Mouse (Mus musculus) erythroblast, embryonic 14.5 days (primary cell): ENCODE results near the gene Gimap3. TPM values are rescaled to one million over a fixed set of nuclear protein-coding genes. Genes with fewer than 3 reads are reported as not detected.

ENCODE experiments used
- H3K27me3 ChIP-seq: 2 replicates; pipeline ENCODE4 v1.6.1; 2012; ENCODE audit warnings: inconsistent platforms; ENCODE audit not compliant: control insufficient read depth
- H3K36me3 ChIP-seq: 2 replicates; pipeline ENCODE4 v1.6.1; 2012; ENCODE audit warnings: mild to moderate bottlenecking, inconsistent platforms; ENCODE audit not compliant: control insufficient read depth
- H3K4me1 ChIP-seq: 2 replicates; pipeline ENCODE4 v1.6.1; 2012; ENCODE audit warnings: inconsistent platforms; ENCODE audit not compliant: control insufficient read depth
- H3K4me3 ChIP-seq: replicated peaks from 2 replicates; pipeline ENCODE3; 2012; ENCODE audit warnings: moderate library complexity, mild to moderate bottlenecking, inconsistent platforms
- H3K9me3 ChIP-seq: 2 replicates; pipeline ENCODE4 v1.6.1; 2012; ENCODE audit warnings: low read length, inconsistent platforms, mixed read lengths; ENCODE audit not compliant: control insufficient read depth
- GATA1 ChIP-seq: IDR thresholded peaks from 2 replicates; pipeline ENCODE4 v1.6.1; 2012; ENCODE audit warnings: low read length, inconsistent platforms, mixed read lengths
- TAL1 ChIP-seq: IDR thresholded peaks from 3 replicates; pipeline ENCODE4 v1.6.1; 2012; ENCODE audit warnings: low read length, inconsistent platforms, mixed read lengths
- polyA plus RNA-seq: library from polyadenylated mRNA; stranded (reverse); fragments of >175 nt; gene quantifications from 2 replicates; pipeline ENCODE4 v1.2.3, GENCODE M21; 2012

The Gimap3 gene
- polyA plus RNA-seq, 1 experiment = 0.02 TPM

DNA sequence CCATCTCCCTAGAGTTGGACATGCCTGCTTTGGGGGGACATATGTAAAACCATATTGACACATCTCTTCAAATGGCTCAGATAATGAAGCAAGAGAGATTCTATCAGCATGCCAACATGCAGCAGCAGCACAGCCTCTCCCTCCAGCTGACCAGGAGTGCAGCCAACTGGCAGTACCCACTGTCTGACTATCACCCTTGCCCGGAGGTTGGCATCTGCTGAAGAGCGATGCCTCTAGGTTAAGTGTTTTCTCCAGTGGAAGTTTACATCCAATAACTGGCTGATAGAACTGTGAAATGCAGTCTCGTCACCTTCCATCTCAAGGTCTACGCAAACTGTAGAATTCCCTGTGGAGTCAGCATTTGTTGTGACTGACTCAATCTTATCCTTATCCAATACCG lies 33.0 kb downstream of the Gimap3 start:
- Histone ChIP-seq H3K27me3 (no peaks in the 10 kb centered on the region), H3K36me3 (no peaks in the 10 kb centered on the region), H3K4me3 (no peak overlapping the region), H3K9me3 (no peaks in the 10 kb centered on the region), H3K4me1 (no peaks in the 10 kb centered on the region)
- TF ChIP-seq TAL1 (no peak), GATA1 (no peak)

GRCm38 (mm10) chr6:48737053-48737452 lies 33.6 kb downstream of the Gimap3 start:
- TF ChIP-seq GATA1 = no peak
- Histone ChIP-seq H3K4me1 (no peaks in the 10 kb centered on the region), H3K36me3 (no peaks in the 10 kb centered on the region), H3K9me3 (no peaks in the 10 kb centered on the region), H3K27me3 (no peaks in the 10 kb centered on the region), H3K4me3 (no peak overlapping the region)

- no peaks in the 10 kb centered on the region for H3K4me1 ChIP-seq
Observed at GRCm38 (mm10) chr6:48733660-48734059, 37.0 kb downstream of the Gimap3 start.

GRCm38 (mm10) chr6:48732864-48733304 lies 37.8 kb downstream of the Gimap3 start:
- H3K36me3 ChIP-seq = no peaks in the 10 kb centered on the region
- TF ChIP-seq TAL1 (no peak), GATA1 (no peak)
- no peak overlapping the region for H3K4me3 ChIP-seq
- no peaks in the 10 kb centered on the region for H3K27me3 ChIP-seq
- no peaks in the 10 kb centered on the region for H3K9me3 ChIP-seq
- no peaks in the 10 kb centered on the region for H3K4me1 ChIP-seq

More at GRCm38 (mm10) chr6:48733660-48734059, 37.0 kb downstream of the Gimap3 start:
- Histone ChIP-seq H3K36me3 (no peaks in the 10 kb centered on the region), H3K9me3 (no peaks in the 10 kb centered on the region), H3K4me3 (no peak overlapping the region), H3K27me3 (no peaks in the 10 kb centered on the region)
- TF ChIP-seq TAL1 (no peak), GATA1 (no peak)

GRCm38 (mm10) chr6:48727761-48728160 lies 42.9 kb downstream of the Gimap3 start:
- H3K36me3 ChIP-seq = no peaks in the 10 kb centered on the region
- TF ChIP-seq GATA1 (no peak), TAL1 (no peak)
- H3K4me3 ChIP-seq = no peak overlapping the region
- H3K27me3 ChIP-seq = no peaks in the 10 kb centered on the region
- no peaks in the 10 kb centered on the region for H3K9me3 ChIP-seq
- H3K4me1 ChIP-seq = no peaks in the 10 kb centered on the region

DNA sequence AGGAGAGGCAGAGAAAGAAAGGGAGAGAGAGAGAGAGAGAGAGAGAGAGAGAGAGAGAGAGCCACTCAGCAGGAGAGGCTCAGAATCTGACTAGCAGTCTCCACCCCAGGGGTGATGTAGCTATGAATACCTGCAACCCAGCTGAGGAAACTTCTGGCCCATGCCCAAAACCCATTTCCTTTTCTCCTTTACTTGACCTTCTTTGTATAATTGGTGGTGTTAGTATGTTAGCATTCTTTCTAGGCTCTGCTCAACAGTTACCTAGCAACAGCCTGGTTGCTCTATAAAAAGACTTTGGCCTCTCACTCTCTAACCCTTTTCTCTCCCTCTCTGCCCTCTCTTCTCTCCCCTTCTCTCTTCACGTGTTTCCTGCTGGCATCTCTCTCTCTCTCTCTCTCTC lies 45.2 kb downstream of the Gimap3 start:
- H3K27me3 ChIP-seq = no peaks in the 10 kb centered on the region
- no peak for TF ChIP-seq GATA1
- no peak for TF ChIP-seq TAL1
- no peaks in the 10 kb centered on the region for H3K36me3 ChIP-seq
- H3K9me3 ChIP-seq = no peaks in the 10 kb centered on the region
- H3K4me1 ChIP-seq = no peaks in the 10 kb centered on the region
- H3K4me3 ChIP-seq = no peak overlapping the region

GRCm38 (mm10) chr6:48723468-48723867 lies 47.2 kb downstream of the Gimap3 start:
- no peak overlapping the region for H3K4me3 ChIP-seq
- no peaks in the 10 kb centered on the region for H3K9me3 ChIP-seq
- H3K36me3 ChIP-seq = no peaks in the 10 kb centered on the region
- TF ChIP-seq TAL1 (no peak), GATA1 (no peak)
- no peaks in the 10 kb centered on the region for H3K4me1 ChIP-seq
- H3K27me3 ChIP-seq = no peaks in the 10 kb centered on the region

- Histone ChIP-seq H3K36me3 (no peaks in the 10 kb centered on the region), H3K4me1 (no peaks in the 10 kb centered on the region)
Observed at GRCm38 (mm10) chr6:48720326-48720725, 50.3 kb downstream of the Gimap3 start.

DNA sequence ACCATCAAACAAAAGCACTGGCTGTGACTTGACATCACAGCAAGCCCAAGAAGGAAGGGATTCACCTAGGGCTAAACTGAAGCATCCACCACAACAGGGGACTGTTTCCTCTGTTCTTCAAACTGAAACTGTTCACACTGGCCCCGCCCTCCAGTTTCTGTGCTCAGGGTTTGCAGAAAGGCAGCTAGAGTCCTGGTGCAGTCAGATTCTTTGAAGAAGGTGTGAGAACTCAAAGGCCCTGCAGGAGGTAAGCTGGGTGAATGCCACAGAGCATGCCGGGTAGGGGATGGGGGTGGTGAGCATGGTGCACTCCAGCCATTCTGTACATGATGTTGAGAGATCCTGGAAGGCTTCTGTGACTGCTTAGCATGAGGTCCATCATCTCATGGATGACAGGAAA lies 52.2 kb downstream of the Gimap3 start, which contains the start of the genes Gm28053 and Gimap7:
Gene Gm28053 (plus strand): TSS at position 153 of the 400 bp plus-strand sequence.
Gene Gimap7 (plus strand): TSS at position 167 of the 400 bp plus-strand sequence.
- Histone ChIP-seq H3K36me3 (no peaks in the 10 kb centered on the region), H3K4me1 (no peaks in the 10 kb centered on the region), H3K4me3 (no peak within 1 kb of the TSS), H3K9me3 (no peaks in the 10 kb centered on the region), H3K27me3 (no peaks in the 10 kb centered on the region)
- no peak for TF ChIP-seq TAL1
- no peak for TF ChIP-seq GATA1

More at GRCm38 (mm10) chr6:48720326-48720725, 50.3 kb downstream of the Gimap3 start:
- Histone ChIP-seq H3K9me3 (no peaks in the 10 kb centered on the region), H3K27me3 (no peaks in the 10 kb centered on the region), H3K4me3 (no peak overlapping the region)
- no peak for TF ChIP-seq TAL1
- no peak for TF ChIP-seq GATA1

Other genes starting within 250 kb of the Gimap3 start
- 0.06 TPM in 1 of 2 replicates, not detected in the other for gene Atp6v0e2, start 233.2 kb downstream of the Gimap3 start, polyA plus RNA-seq
- 0.05 and 0.27 TPM in 2 replicates for gene Lrrc61, start 216.1 kb downstream of the Gimap3 start, polyA plus RNA-seq
- gene Rarres2, start 198.1 kb downstream of the Gimap3 start, polyA plus RNA-seq = 0.07 TPM in 1 of 2 replicates, not detected in the other
- not detected in 2 replicates for gene Gm45021, start 181.2 kb downstream of the Gimap3 start, polyA plus RNA-seq
- gene Repin1, start 177.0 kb downstream of the Gimap3 start, polyA plus RNA-seq = 0.06 and 0.15 TPM in 2 replicates
- not detected in 2 replicates for gene Gm44965, start 176.9 kb downstream of the Gimap3 start, polyA plus RNA-seq
- 0.03 TPM in 2 replicates for gene Zfp775, start 168.8 kb downstream of the Gimap3 start, polyA plus RNA-seq
- 0.02 TPM in 1 of 2 replicates, not detected in the other for gene AI854703, start 144.1 kb downstream of the Gimap3 start, polyA plus RNA-seq
- not detected in 2 replicates for gene Gimap8, start 123.6 kb downstream of the Gimap3 start, polyA plus RNA-seq
- 0.05 TPM in 1 of 2 replicates, not detected in the other for gene Gimap9, start 94.7 kb downstream of the Gimap3 start, polyA plus RNA-seq
- not detected in 2 replicates for gene Gimap4, start 86.3 kb downstream of the Gimap3 start, polyA plus RNA-seq
- gene Gimap6, start 62.6 kb downstream of the Gimap3 start, polyA plus RNA-seq = not detected in 2 replicates
- not detected in 2 replicates for gene Gm28053, start 52.2 kb downstream of the Gimap3 start, polyA plus RNA-seq
- gene Gimap7, start 52.2 kb downstream of the Gimap3 start, polyA plus RNA-seq = not detected in 2 replicates
- 0.02 and 0.03 TPM in 2 replicates for gene Gimap1, start 31.8 kb downstream of the Gimap3 start, polyA plus RNA-seq
- gene Gimap5, start 24.7 kb downstream of the Gimap3 start, polyA plus RNA-seq = 0.04 and 0.05 TPM in 2 replicates
- gene Tmem176a, start 70.1 kb upstream of the Gimap3 start, polyA plus RNA-seq = 0.32 and 0.81 TPM in 2 replicates
- gene Tmem176b, start 70.6 kb upstream of the Gimap3 start, polyA plus RNA-seq = 0.10 and 0.18 TPM in 2 replicates
- gene Aoc1, start 102.0 kb upstream of the Gimap3 start, polyA plus RNA-seq = not detected in 2 replicates
- not detected in 2 replicates for gene 1600015I10Rik, start 159.0 kb upstream of the Gimap3 start, polyA plus RNA-seq
- gene Doxl2, start 204.1 kb upstream of the Gimap3 start, polyA plus RNA-seq = 0.04 TPM in 1 of 2 replicates, not detected in the other
- gene Svs1, start 216.0 kb upstream of the Gimap3 start, polyA plus RNA-seq = not detected in 2 replicates